Mouse (Mus musculus) kidney, postnatal 36 days (tissue): ENCODE results near the gene E330034G19Rik.

ENCODE experiments used
- DNase-seq, 2 experiments: peaks; one replicate each; pipeline ENCODE4 v3.0.0; 2021 to 2022; ENCODE audit warnings: mixed read lengths in 2 of 2

Gene E330034G19Rik

GRCm38 (mm10) chr14:24358295-24358951, 65.4 kb downstream of the E330034G19Rik start:
- peak; percentile 27 to 74 for DNase-seq
